Mouse (Mus musculus) ES-E14 (cell line): Measurements from ENCODE around the gene Sctr.

ENCODE experiments used
- ZC3H11A ChIP-seq: IDR thresholded peaks from 2 replicates; pipeline ENCODE4 v1.6.1; 2012; ENCODE audit warnings: low read depth, mild to moderate bottlenecking, inconsistent platforms, low read length, borderline replicate concordance
- ZNF384 ChIP-seq: IDR thresholded peaks from 2 replicates; pipeline ENCODE4 v1.6.1; 2012; ENCODE audit warnings: low read depth, low read length, inconsistent platforms

- no peak for TF ChIP-seq ZC3H11A
- TF ChIP-seq ZNF384 = no peak
Measured at GRCm38 (mm10) chr1:119959920-119960319, 46.8 kb upstream of the Sctr start.
